Mouse (Mus musculus) heart, postnatal 4 days (tissue): Measurements from ENCODE around the gene Vmn1r236. TPM values are rescaled to one million over a fixed set of nuclear protein-coding genes. Genes with fewer than 3 reads are reported as not detected.

Source experiments
- DNase-seq: peaks from one replicate; pipeline ENCODE4 v3.0.0; 2021
- microRNA-seq, 2 experiments: library from miRNA; unstranded; fragments of <30 nt; microRNA quantifications; one replicate each; pipeline ENCODE4 v1.2.0; 2021 to 2022
- total RNA-seq, 2 experiments: library from RNA; stranded (reverse); gene quantifications; 2 replicates each; pipeline ENCODE4 v1.2.3; 2021

Vmn1r236 gene
- not detected for total RNA-seq

DNA sequence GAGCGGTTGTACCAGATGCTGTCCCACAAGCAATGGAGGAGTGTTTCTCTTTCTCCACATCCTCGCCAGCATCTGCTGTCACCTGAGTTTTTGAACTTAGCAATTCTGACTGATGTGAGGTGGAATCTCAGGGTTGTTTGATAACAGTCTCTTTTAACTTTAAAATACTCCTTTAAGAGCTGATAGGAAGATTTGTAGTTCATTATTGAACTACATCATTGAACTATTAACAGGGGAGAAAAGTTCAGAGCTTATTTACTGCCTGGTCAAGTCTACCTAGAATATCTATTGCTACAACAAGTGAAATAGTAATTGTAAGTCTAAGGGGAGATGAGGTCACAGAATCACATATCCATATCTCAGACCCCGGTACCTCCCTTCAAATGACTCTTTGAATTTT lies at the start of gene Vmn1r236:
Gene Vmn1r236 (plus strand): TSS at position 301 of the 400 bp plus-strand sequence.
- no peak for DNase-seq

DNA sequence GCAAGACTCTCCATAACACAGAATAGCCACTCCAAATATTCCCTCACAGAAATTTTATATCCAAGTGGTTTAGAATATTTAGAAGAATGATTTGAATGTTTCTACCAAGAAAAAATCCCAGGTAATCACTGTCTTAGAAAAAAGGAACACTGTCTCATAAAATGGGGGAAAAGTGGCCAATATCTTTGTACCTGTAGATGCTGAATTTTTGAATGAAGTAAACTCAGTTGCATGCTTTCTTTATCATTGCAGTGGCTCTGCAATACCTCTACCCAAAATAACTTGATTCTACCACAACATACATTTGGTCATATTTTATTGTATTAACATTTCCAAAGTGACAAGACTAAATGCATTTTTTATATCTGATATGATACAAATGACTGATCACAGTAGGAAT lies 26.6 kb upstream of the Vmn1r236 start, which contains the start of gene Vmn1r235:
Gene Vmn1r235 (plus strand): TSS at position 301 of the 400 bp plus-strand sequence.
- no peak for DNase-seq

DNA sequence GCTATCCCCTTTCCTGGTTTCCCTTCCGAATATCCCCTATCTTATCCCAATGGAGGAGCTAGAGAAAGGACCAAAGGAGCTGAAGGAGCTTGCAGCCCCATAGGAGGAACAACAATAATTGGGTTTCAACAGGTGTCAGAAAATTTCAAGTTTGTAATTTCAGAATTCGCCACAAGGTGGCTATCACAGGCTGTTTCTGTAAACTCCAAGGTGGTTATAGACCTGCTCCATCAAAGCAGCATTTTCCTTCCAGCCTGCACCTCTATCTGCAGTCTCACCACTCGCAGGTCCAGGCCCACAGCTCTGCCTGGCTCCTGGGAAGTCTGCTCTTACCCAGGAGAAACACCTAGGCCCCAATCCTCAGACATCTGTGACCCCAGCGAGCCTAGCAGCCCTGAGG lies 10.6 kb upstream of the Vmn1r236 start:
- DNase-seq = peak; percentile 38

DNA sequence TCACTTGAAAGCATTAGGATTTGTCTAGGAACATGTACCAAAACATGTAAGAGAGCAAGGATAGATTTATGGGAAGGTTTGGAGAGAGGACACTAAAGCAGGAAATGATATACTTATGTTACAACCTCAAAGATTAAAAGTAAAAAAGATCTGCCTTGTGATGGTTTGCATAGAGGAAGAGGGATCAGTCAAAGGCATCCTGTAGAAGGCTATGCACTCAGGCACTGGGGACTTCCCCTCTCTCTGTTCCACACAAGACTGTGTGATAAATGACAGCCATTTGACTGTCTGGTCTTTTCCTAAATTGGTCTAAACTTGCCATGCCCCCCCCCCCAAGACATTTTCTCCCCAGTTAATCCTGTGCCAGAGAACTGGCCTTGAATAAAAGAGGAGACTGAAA lies 1.7 kb downstream of the Vmn1r236 start:
- DNase-seq = no peak

DNA sequence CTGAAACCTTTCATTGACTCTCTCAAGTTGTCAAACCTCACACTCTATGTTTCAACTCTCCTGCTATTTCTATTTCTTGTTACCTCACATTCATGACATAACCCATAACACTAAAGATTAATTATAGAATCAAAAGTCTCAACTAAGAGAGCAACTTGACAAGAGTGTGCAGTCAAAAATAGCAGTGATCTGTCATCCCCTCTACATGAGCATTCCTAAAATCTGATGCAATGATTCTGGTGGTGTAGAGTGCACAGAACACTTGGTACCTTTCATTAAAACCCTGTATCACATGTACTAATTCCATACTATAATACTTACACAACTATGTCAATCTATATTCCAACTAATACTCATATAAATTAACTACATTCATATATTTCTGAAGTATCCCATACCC lies 7.0 kb downstream of the Vmn1r236 start:
- no peak for DNase-seq

DNA sequence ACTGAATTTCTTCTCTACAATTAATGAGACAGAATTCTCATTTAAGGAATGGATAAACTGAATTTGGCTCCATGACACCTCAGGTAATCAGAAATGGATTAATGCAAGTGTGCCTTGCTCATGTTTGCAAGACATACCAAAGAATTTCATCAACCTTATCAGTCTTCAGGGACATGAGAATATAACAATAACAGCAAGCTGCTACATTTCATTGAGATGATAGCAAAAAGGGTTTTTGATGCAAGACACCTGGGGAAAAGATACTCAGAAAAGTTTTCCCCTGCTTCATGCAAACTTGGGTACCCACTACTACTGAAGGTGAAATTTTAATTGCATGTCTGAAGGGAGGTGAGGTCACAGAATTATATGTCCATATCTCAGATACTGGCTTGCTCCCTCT lies 28.8 kb downstream of the Vmn1r236 start, which contains the start of gene Vmn1r237:
Gene Vmn1r237 (plus strand): TSS at position 301 of the 400 bp plus-strand sequence.
- DNase-seq = no peak

Small RNAs within 50 kb of the gene (microRNA-seq; reads per million reads assigned to microRNA genes)
- 0 reads per million in 2 experiments for gene Gm26384

Other genes with a start within 250 kb of the Vmn1r236 start
- gene Vmn1r234, start 56.9 kb upstream of the Vmn1r236 start, total RNA-seq = not detected
- not detected for gene Vmn1r235, start 26.5 kb upstream of the Vmn1r236 start, total RNA-seq
- not detected for gene Vmn1r237, start 28.9 kb downstream of the Vmn1r236 start, total RNA-seq
- gene Zfp677, start 100.8 kb downstream of the Vmn1r236 start, total RNA-seq = 1 to 10 TPM; 1.1 TPM
- gene Zfp54, start 140.3 kb downstream of the Vmn1r236 start, total RNA-seq = 1 to 10 TPM; 1.3 to 2.1 TPM
- gene Zfp51, start 167.4 kb downstream of the Vmn1r236 start, total RNA-seq = 1 to 10 TPM; 5.1 to 5.3 TPM
- 1 to 10 TPM; 2.6 to 3.0 TPM for gene Zfp53, start 206.1 kb downstream of the Vmn1r236 start, total RNA-seq